Mouse (Mus musculus): ENCODE measurements around the gene Ncor2. TPM values are rescaled to one million over a fixed set of nuclear protein-coding genes. Genes with fewer than 3 reads are reported as not detected.

The Ncor2 gene
- polyA plus RNA-seq, 1 experiment = 49.9 TPM

DNA sequence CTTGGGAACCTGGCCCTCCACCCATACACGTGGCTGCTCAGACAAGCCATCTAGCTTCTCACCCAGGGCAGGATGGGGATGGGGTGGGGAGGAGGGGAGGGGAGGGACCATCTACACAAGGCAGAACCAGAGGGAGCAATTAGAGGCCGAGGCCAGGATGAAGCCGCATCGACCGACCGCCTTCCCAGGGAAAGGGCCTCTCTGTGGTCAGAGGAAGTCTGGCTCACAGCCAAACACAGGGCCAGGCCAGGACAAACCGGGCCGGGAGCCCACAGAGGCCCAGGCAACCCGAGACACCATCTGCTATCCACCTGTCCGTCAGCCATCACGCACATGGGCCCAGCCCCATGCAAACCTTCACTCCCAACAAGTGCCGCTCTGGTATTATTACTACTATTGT lies 19.7 kb downstream of the Ncor2 start:
- H3K4me3 ChIP-seq (ENCODE audit: low read depth, low read length) = no peak overlapping the region
- TF ChIP-seq CTCF (IDR thresholded peaks at IDR 0.05; ENCODE audit: extremely low read depth, insufficient read length, insufficient replicate concordance, low read depth, low read length) (no peak), POLR2A (IDR thresholded peaks at IDR 0.05; ENCODE audit: low read depth, low read length) (no peak)
- peaks cover 53% of the 10 kb centered on the region for H3K4me1 ChIP-seq (ENCODE audit: control insufficient read depth, insufficient read depth, insufficient read length, low read length)

GRCm38 (mm10) chr5:125158232-125158961 lies 20.6 kb downstream of the Ncor2 start:
- peak overlapping the region; percentile 12; the same call in 1 of the 2 replicates for H3K27ac ChIP-seq (ENCODE audit: insufficient read depth, low read depth, low read length)
- 12% methylated on average over 21 of the region's 21 CpGs for WGBS
- TF ChIP-seq CTCF (IDR thresholded peaks at IDR 0.05; ENCODE audit: extremely low read depth, insufficient read length, insufficient replicate concordance, low read depth, low read length) (no peak), POLR2A (IDR thresholded peaks at IDR 0.05; ENCODE audit: low read depth, low read length) (no peak)
- no peaks in the 10 kb centered on the region for H3K27me3 ChIP-seq (ENCODE audit: control insufficient read depth, insufficient read depth, low read length)
- no peaks in the 10 kb centered on the region for H3K36me3 ChIP-seq (ENCODE audit: control insufficient read depth, insufficient read depth, low read length)
- H3K4me1 ChIP-seq (ENCODE audit: control insufficient read depth, insufficient read depth, insufficient read length, low read length) = peaks cover 46% of the 10 kb centered on the region
- H3K4me3 ChIP-seq (ENCODE audit: low read depth, low read length) = peak overlapping the region; percentile 28

More for the DNA sequence above, 19.7 kb downstream of the Ncor2 start:
- Histone ChIP-seq H3K36me3 (ENCODE audit: control insufficient read depth, insufficient read depth, low read length) (no peaks in the 10 kb centered on the region), H3K27me3 (ENCODE audit: control insufficient read depth, insufficient read depth, low read length) (no peaks in the 10 kb centered on the region), H3K27ac (ENCODE audit: insufficient read depth, low read depth, low read length) (no peak overlapping the region)
- WGBS = 11% methylated on average over 12 of the region's 12 CpGs

GRCm38 (mm10) chr5:125157375-125158033 lies 21.5 kb downstream of the Ncor2 start:
- 51% methylated on average over 8 of the region's 8 CpGs for WGBS
- H3K4me3 ChIP-seq (ENCODE audit: low read depth, low read length) = no peak overlapping the region
- H3K4me1 ChIP-seq (ENCODE audit: control insufficient read depth, insufficient read depth, insufficient read length, low read length) = peaks cover 43% of the 10 kb centered on the region
- TF ChIP-seq CTCF (IDR thresholded peaks at IDR 0.05; ENCODE audit: extremely low read depth, insufficient read length, insufficient replicate concordance, low read depth, low read length) (no peak), POLR2A (IDR thresholded peaks at IDR 0.05; ENCODE audit: low read depth, low read length) (no peak)
- no peaks in the 10 kb centered on the region for H3K27me3 ChIP-seq (ENCODE audit: control insufficient read depth, insufficient read depth, low read length)
- 0 out of 2 replicates have a peak overlapping the region, but pooled peaks have one; percentile 5 for H3K27ac ChIP-seq (ENCODE audit: insufficient read depth, low read depth, low read length)
- no peaks in the 10 kb centered on the region for H3K36me3 ChIP-seq (ENCODE audit: control insufficient read depth, insufficient read depth, low read length)

- H3K4me3 ChIP-seq (ENCODE audit: low read depth, low read length) = no peak overlapping the region
- peaks cover 38% of the 10 kb centered on the region for H3K4me1 ChIP-seq (ENCODE audit: control insufficient read depth, insufficient read depth, insufficient read length, low read length)
- TF ChIP-seq POLR2A (IDR thresholded peaks at IDR 0.05; ENCODE audit: low read depth, low read length) (no peak), CTCF (IDR thresholded peaks at IDR 0.05; ENCODE audit: extremely low read depth, insufficient read length, insufficient replicate concordance, low read depth, low read length) (no peak)
- H3K27me3 ChIP-seq (ENCODE audit: control insufficient read depth, insufficient read depth, low read length) = no peaks in the 10 kb centered on the region
- H3K27ac ChIP-seq (ENCODE audit: insufficient read depth, low read depth, low read length) = no peak overlapping the region
- WGBS = 76% methylated on average over 22 of the region's 22 CpGs
- no peaks in the 10 kb centered on the region for H3K36me3 ChIP-seq (ENCODE audit: control insufficient read depth, insufficient read depth, low read length)
Observed at GRCm38 (mm10) chr5:125156418-125157205, 22.4 kb downstream of the Ncor2 start.

DNA sequence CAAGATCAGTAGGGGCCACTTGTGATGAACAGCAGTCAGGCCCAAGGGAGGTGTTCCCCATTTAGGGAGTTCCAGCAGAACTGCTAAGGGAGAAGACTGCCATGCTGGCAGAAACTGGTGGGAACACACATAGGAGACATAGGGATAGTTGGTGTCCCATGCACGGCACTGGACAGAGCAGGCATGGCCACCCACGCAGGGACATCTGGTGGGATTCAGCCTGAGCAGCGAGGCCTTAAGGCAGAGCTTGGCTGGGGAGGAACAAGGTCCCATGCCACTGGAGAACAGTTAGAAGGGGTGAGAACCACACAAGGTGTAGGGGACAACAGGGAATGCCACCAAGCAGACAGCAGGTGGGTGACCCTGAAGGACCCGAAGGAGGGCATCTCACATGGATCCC lies 23.6 kb downstream of the Ncor2 start:
- Histone ChIP-seq H3K36me3 (ENCODE audit: control insufficient read depth, insufficient read depth, low read length) (no peaks in the 10 kb centered on the region), H3K4me1 (ENCODE audit: control insufficient read depth, insufficient read depth, insufficient read length, low read length) (peaks cover 41% of the 10 kb centered on the region), H3K27me3 (ENCODE audit: control insufficient read depth, insufficient read depth, low read length) (no peaks in the 10 kb centered on the region), H3K4me3 (ENCODE audit: low read depth, low read length) (no peak overlapping the region), H3K27ac (ENCODE audit: insufficient read depth, low read depth, low read length) (no peak overlapping the region)
- 89% methylated on average over 4 of the region's 4 CpGs for WGBS
- TF ChIP-seq POLR2A (IDR thresholded peaks at IDR 0.05; ENCODE audit: low read depth, low read length) = no peak
- TF ChIP-seq CTCF (IDR thresholded peaks at IDR 0.05; ENCODE audit: extremely low read depth, insufficient read length, insufficient replicate concordance, low read depth, low read length) = no peak

DNA sequence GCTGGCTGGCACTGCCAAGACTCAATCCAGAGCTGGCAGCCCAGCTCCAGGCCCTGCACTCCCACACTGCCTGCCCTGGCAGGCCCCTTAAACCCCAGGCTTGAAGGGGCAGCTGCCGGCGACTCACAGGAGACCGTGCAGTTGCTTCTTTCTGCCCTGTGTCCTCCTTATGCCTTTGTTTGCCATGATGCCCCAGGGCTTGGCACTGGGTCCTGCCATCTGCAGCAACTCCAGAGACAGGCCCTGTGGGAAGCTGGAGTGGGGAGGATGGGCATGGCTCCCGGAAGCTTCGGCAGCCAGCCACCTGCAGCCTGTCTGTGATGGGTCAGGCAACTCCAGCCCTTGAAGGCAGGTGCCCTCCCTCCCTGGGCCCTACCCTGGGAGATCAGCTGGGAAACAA lies 24.0 kb downstream of the Ncor2 start:
- WGBS = 31% methylated on average over 5 of the region's 5 CpGs
- no peak for TF ChIP-seq CTCF (IDR thresholded peaks at IDR 0.05; ENCODE audit: extremely low read depth, insufficient read length, insufficient replicate concordance, low read depth, low read length)
- no peak for TF ChIP-seq POLR2A (IDR thresholded peaks at IDR 0.05; ENCODE audit: low read depth, low read length)
- no peak overlapping the region for H3K27ac ChIP-seq (ENCODE audit: insufficient read depth, low read depth, low read length)

More for the DNA sequence above, 24.0 kb downstream of the Ncor2 start:
- H3K27me3 ChIP-seq (ENCODE audit: control insufficient read depth, insufficient read depth, low read length) = no peaks in the 10 kb centered on the region
- H3K36me3 ChIP-seq (ENCODE audit: control insufficient read depth, insufficient read depth, low read length) = no peaks in the 10 kb centered on the region
- H3K4me1 ChIP-seq (ENCODE audit: control insufficient read depth, insufficient read depth, insufficient read length, low read length) = peaks cover 41% of the 10 kb centered on the region
- no peak overlapping the region for H3K4me3 ChIP-seq (ENCODE audit: low read depth, low read length)
